Mouse (Mus musculus) kidney, adult 2 months (tissue): ENCODE measurements around the gene Prss48.

Experiments
- CTCF ChIP-seq: fragments of 200-500 bp; conservative IDR thresholded peaks from 2 replicates; pipeline ENCODE4 v1.5.1; 2011; ENCODE audit warnings: low read depth, mild to moderate bottlenecking, control low read depth, low read length, moderate library complexity, mixed read lengths; ENCODE audit not compliant: insufficient read depth, insufficient read length
- POLR2A ChIP-seq: fragments of 200-500 bp; IDR thresholded peaks from one replicate; pipeline ENCODE4 v1.6.1; 2011; ENCODE audit warnings: low read depth, low read length, control low read depth

DNA sequence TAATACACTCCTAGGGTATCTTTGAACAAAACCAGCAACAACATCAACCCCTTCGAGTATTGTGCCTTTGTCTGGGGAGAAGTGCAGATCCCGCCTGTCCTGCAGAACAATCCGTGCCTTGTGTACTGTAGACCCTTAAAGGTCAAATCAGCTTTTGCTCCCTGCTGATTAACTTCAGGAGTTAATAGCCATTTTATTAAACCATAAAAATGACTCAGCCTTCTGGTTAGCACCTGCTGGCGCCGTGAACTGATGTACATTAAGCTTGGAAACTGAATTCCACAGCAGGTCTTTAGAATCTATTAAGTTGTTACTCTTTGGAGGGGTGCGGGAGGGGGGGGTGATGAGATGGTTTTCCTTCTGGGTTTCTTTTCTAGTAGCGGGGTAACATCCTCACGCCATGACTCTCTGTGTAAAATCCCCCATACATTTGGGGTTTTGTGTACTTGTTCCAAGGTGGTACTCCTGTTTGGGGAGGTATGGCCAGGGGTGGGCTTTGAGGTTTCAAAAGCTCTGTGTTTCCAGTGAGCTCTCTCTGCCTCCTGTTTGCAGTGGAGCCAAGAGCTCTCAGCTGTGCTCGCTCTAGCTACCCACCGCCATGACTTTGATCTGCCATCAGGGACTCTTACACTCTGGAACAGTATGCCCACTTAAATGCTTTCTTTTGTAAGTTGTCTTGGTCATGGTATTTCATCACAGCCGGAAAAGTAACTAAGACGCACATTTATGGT is 21.9 kb upstream of the Prss48 start:
- TF ChIP-seq CTCF, result no peak
- TF ChIP-seq POLR2A, result no peak
